Mouse (Mus musculus) thymus, adult 2 months (tissue): Measurements from ENCODE around the gene Sc5d.

Experiments used
- CTCF ChIP-seq: fragments of 200-500 bp; IDR thresholded peaks from 2 replicates; pipeline ENCODE4 v1.5.1; 2012; ENCODE audit warnings: mild to moderate bottlenecking, control low read depth, low read length, moderate library complexity, borderline replicate concordance; ENCODE audit not compliant: control insufficient read depth, poor library complexity, insufficient read depth; ENCODE audit errors: extremely low read depth
- POLR2A ChIP-seq: fragments of 200-500 bp; IDR thresholded peaks from 2 replicates; pipeline ENCODE4 v1.6.1; 2012; ENCODE audit warnings: mild to moderate bottlenecking, low read length, control low read depth, moderate library complexity; ENCODE audit not compliant: control insufficient read depth, poor library complexity, insufficient read depth; ENCODE audit errors: extremely low read depth

DNA sequence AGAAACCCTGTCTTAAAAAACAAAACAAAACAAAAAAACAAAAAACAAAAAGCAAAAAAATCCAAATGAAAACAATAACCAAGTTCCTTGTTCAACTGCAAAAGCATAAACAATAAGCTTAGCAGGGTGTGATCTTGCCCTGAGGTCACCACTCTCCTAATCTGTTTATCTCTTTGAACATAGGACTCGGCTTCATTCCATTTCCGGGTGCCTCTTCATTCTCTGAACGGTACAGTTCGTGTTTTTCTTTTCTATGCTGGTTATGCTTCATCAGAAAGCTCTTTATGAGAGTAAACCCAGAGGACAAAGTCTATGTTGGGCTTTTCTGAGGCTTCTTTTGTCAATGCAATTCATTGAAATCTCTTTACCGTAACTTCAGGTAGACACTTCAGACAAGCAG is 19.9 kb downstream of the Sc5d start:
- TF ChIP-seq CTCF (no peak), POLR2A (no peak)
